In genomic region chr6:29833568-29834255, GRCm38 (mm10) we compare ENCODE assay signal across 8 mouse cellular contexts.
DNase-seq lines count a peak whose midpoint lies in the region; ATAC-seq and TF ChIP-seq lines count a peak whose summit lies in the region.

No protein-coding gene starts in this region.

- WGBS in embryonic facial prominence, embryonic 11.5 days = 67% methylated on average over 4 of the region's 4 CpGs
- 73% methylated on average over 4 of the region's 4 CpGs for WGBS in embryonic facial prominence, embryonic 10.5 days
- WGBS in liver, embryonic 14.5 days (ENCODE audit: insufficient replicate concordance) = 55% methylated on average over 4 of the region's 4 CpGs
- WGBS in liver, embryonic 12.5 days (ENCODE audit: insufficient replicate concordance) = 63% methylated on average over 4 of the region's 4 CpGs

- no peaks in the 10 kb centered on the region for H3K27me3 ChIP-seq in embryonic facial prominence, embryonic 11.5 days (ENCODE audit: control insufficient read depth, insufficient read depth, low read length)
- H3K27me3 ChIP-seq in embryonic facial prominence, embryonic 10.5 days (replicated peaks; ENCODE audit: low read depth, poor library complexity, severe bottlenecking) = no peaks in the 10 kb centered on the region
- no peaks in the 10 kb centered on the region for H3K27me3 ChIP-seq in liver, embryonic 14.5 days (ENCODE audit: control insufficient read depth, insufficient read depth, low read length)
- H3K27me3 ChIP-seq in liver, embryonic 12.5 days (replicated peaks) = no peaks in the 10 kb centered on the region

- no peaks in the 10 kb centered on the region for H3K36me3 ChIP-seq in embryonic facial prominence, embryonic 11.5 days (replicated peaks; ENCODE audit: control insufficient read depth, insufficient read depth, low read depth, low read length)
- H3K36me3 ChIP-seq in embryonic facial prominence, embryonic 10.5 days (replicated peaks) = 0 out of 2 replicates have a peak, but pooled peaks cover 3% of the 10 kb centered on the region
- H3K36me3 ChIP-seq in liver, embryonic 14.5 days (replicated peaks; ENCODE audit: control insufficient read depth, insufficient read depth, low read depth) = no peaks in the 10 kb centered on the region
- H3K36me3 ChIP-seq in liver, embryonic 12.5 days = no peaks in the 10 kb centered on the region

- TF ChIP-seq EP300 in liver, embryonic 14.5 days (IDR thresholded peaks at IDR 0.05; ENCODE audit: low read depth) = no peak

- no peak overlapping the region for H3K4me2 ChIP-seq in embryonic facial prominence, embryonic 11.5 days (ENCODE audit: low read depth, low read length)
- H3K4me2 ChIP-seq in liver, embryonic 14.5 days (ENCODE audit: low read depth) = no peak overlapping the region
- no peak overlapping the region for H3K4me2 ChIP-seq in liver, embryonic 12.5 days

- TF ChIP-seq CTCF in liver, embryonic 14.5 days (IDR thresholded peaks at IDR 0.05; ENCODE audit: low read depth) = peak; percentile 50; the same call in 1 of the 2 replicates

- peak; percentile 51 for DNase-seq in embryonic facial prominence, embryonic 11.5 days (ENCODE audit: low spot score)
- DNase-seq in embryonic facial prominence, embryonic 10.5 days (ENCODE audit: low spot score) = no peak
- no peak for DNase-seq in liver, embryonic 14.5 days (ENCODE audit: low read depth in 3 of 3, low spot score in 3 of 3)
- DNase-seq in MN1 (ENCODE audit: low spot score) = peak; percentile 37
- DNase-seq in adrenal gland, postnatal 25 days = no peak
- no peak for DNase-seq in spleen, postnatal 14 days (ENCODE audit: low spot score in 2 of 2)

- H3K4me1 ChIP-seq in embryonic facial prominence, embryonic 11.5 days (ENCODE audit: control insufficient read depth, insufficient read depth, low read length) = no peaks in the 10 kb centered on the region
- H3K4me1 ChIP-seq in embryonic facial prominence, embryonic 10.5 days = no peaks in the 10 kb centered on the region
- no peaks in the 10 kb centered on the region for H3K4me1 ChIP-seq in liver, embryonic 14.5 days (replicated peaks; ENCODE audit: control insufficient read depth in 2 of 2, insufficient read depth in 2 of 2, low read length in 1 of 2)
- 0 out of 2 replicates have a peak, but pooled peaks cover 4% of the 10 kb centered on the region for H3K4me1 ChIP-seq in liver, embryonic 12.5 days

- H3K9me3 ChIP-seq in embryonic facial prominence, embryonic 11.5 days (replicated peaks; ENCODE audit: control insufficient read depth, low read length) = no peaks in the 10 kb centered on the region
- no peaks in the 10 kb centered on the region for H3K9me3 ChIP-seq in embryonic facial prominence, embryonic 10.5 days
- H3K9me3 ChIP-seq in liver, embryonic 14.5 days (ENCODE audit: control insufficient read depth, low read length) = no peaks in the 10 kb centered on the region
- H3K9me3 ChIP-seq in liver, embryonic 12.5 days (replicated peaks) = no peaks in the 10 kb centered on the region

- ATAC-seq in embryonic facial prominence, embryonic 11.5 days (replicated peaks; ENCODE audit: insufficient number of reproducible peaks, low FRiP score, low TSS enrichment, low read depth) = no peak
- ATAC-seq in liver, embryonic 14.5 days (ENCODE audit: insufficient read depth) = no peak
- ATAC-seq in liver, embryonic 12.5 days = no peak
- ATAC-seq in megakaryocyte-erythroid progenitor cell, adult 5-6 weeks (replicated peaks; ENCODE audit: low FRiP score, low TSS enrichment, poor library complexity, severe bottlenecking) = 0 out of 2 replicates have a peak, but pooled peaks have one; percentile 57

- H3K9ac ChIP-seq in embryonic facial prominence, embryonic 11.5 days (replicated peaks; ENCODE audit: low read length) = no peak overlapping the region
- no peak overlapping the region for H3K9ac ChIP-seq in liver, embryonic 14.5 days (replicated peaks)
- H3K9ac ChIP-seq in liver, embryonic 12.5 days = no peak overlapping the region

- H3K4me3 ChIP-seq in embryonic facial prominence, embryonic 11.5 days (ENCODE audit: low read depth, low read length) = no peak overlapping the region
- no peak overlapping the region for H3K4me3 ChIP-seq in embryonic facial prominence, embryonic 10.5 days
- no peak overlapping the region for H3K4me3 ChIP-seq in liver, embryonic 14.5 days (ENCODE audit: insufficient read depth in 1 of 2, low read depth in 2 of 2, low read length in 2 of 2)
- H3K4me3 ChIP-seq in liver, embryonic 12.5 days = no peak overlapping the region

- H3K27ac ChIP-seq in embryonic facial prominence, embryonic 11.5 days (replicated peaks; ENCODE audit: low read depth, low read length) = no peak overlapping the region
- no peak overlapping the region for H3K27ac ChIP-seq in embryonic facial prominence, embryonic 10.5 days (replicated peaks)
- no peak overlapping the region for H3K27ac ChIP-seq in liver, embryonic 14.5 days
- no peak overlapping the region for H3K27ac ChIP-seq in liver, embryonic 12.5 days

Comparison
In these comparisons a context has a peak if more than half of its experiments do, and no peak if none do; other contexts are left out.
1. DNase-seq: peak in embryonic facial prominence, embryonic 11.5 days (single experiment) and MN1 (single experiment); none in embryonic facial prominence, embryonic 10.5 days (single experiment), liver, embryonic 14.5 days (0 of 3), adrenal gland, postnatal 25 days (single experiment) and spleen, postnatal 14 days (0 of 2).